ENCODE assay signal across 7 mouse cellular contexts in genomic region chr4:119108495-119109408, GRCm38 (mm10). TPM values are rescaled to one million over a fixed set of nuclear protein-coding genes. Genes with fewer than 3 reads are reported as not detected.
DNase-seq lines count a peak whose midpoint lies in the region; ATAC-seq lines count a peak whose summit lies in the region.

Gene Slc2a1, plus strand, starts transcription at chr4:119108711.

- intact Hi-C loops in left cerebral cortex, postnatal 36 days (cut with DNase I) = loop anchor here (5.0 kb wide), 1 partner anchor 101 kb away; no protein-coding TSS in a partner anchor

- no peaks in the 10 kb centered on the region for H3K9me3 ChIP-seq in intestine, embryonic 16.5 days (ENCODE audit: control insufficient read depth, low read length)
- H3K9me3 ChIP-seq in midbrain, embryonic 11.5 days (ENCODE audit: control insufficient read depth, low read length) = no peaks in the 10 kb centered on the region

- peak within 1 kb of the TSS; percentile 100 for H3K27ac ChIP-seq in intestine, embryonic 16.5 days (ENCODE audit: low read length)
- H3K27ac ChIP-seq in midbrain, embryonic 11.5 days (ENCODE audit: low read depth, low read length) = peak within 1 kb of the TSS; percentile 93

- peak within 1 kb of the TSS; percentile 95 for H3K9ac ChIP-seq in intestine, embryonic 16.5 days (ENCODE audit: low read depth, low read length)
- H3K9ac ChIP-seq in midbrain, embryonic 11.5 days (ENCODE audit: low read length) = peak within 1 kb of the TSS; percentile 84

- WGBS in intestine, embryonic 16.5 days = under 1% methylated on average over 88 of the region's 88 CpGs
- under 1% methylated on average over 83 of the region's 88 CpGs for WGBS in midbrain, embryonic 11.5 days

- peaks cover 54% of the 10 kb centered on the region for H3K4me1 ChIP-seq in intestine, embryonic 16.5 days (ENCODE audit: control insufficient read depth, insufficient read depth, low read length)
- H3K4me1 ChIP-seq in midbrain, embryonic 11.5 days (ENCODE audit: control insufficient read depth, insufficient read depth, low read length) = peaks cover 40% of the 10 kb centered on the region

- ATAC-seq in intestine, embryonic 16.5 days = peak; percentile 89
- ATAC-seq in midbrain, embryonic 11.5 days (ENCODE audit: low FRiP score) = peak; percentile 96

- H3K36me3 ChIP-seq in intestine, embryonic 16.5 days (ENCODE audit: control insufficient read depth, insufficient read depth, low read length) = no peaks in the 10 kb centered on the region
- H3K36me3 ChIP-seq in midbrain, embryonic 11.5 days (ENCODE audit: control insufficient read depth, insufficient read depth, low read length) = no peaks in the 10 kb centered on the region

- peak; percentile 95 to 97 for DNase-seq in adrenal gland, adult (ENCODE audit: inconsistent age in 2 of 2, low spot score in 1 of 2)
- peak; percentile 95 for DNase-seq in embryo, embryonic 10 days (ENCODE audit: low spot score)
- peak; percentile 73 to 85 for DNase-seq in gastrocnemius, postnatal 4 days (ENCODE audit: low spot score in 2 of 2)
- peak; percentile 87 to 91 for DNase-seq in left cerebral cortex, postnatal 36 days (ENCODE audit: low spot score in 2 of 2)
- DNase-seq in midbrain, embryonic 11.5 days (ENCODE audit: low spot score, missing footprints) = peak; percentile 99
- peak; percentile 89 for DNase-seq in skeletal muscle tissue, adult 2 months (ENCODE audit: low read depth, low spot score)

- H3K27me3 ChIP-seq in intestine, embryonic 16.5 days (replicated peaks; ENCODE audit: control insufficient read depth, insufficient read depth, low read length) = no peaks in the 10 kb centered on the region
- H3K27me3 ChIP-seq in midbrain, embryonic 11.5 days (ENCODE audit: control insufficient read depth, insufficient read depth, low read length) = no peaks in the 10 kb centered on the region

- peak within 1 kb of the TSS; percentile 74 for H3K4me2 ChIP-seq in intestine, embryonic 16.5 days (ENCODE audit: low read depth, low read length)
- H3K4me2 ChIP-seq in midbrain, embryonic 11.5 days = peak within 1 kb of the TSS; percentile 71

- peak within 1 kb of the TSS; percentile 82 for H3K4me3 ChIP-seq in intestine, embryonic 16.5 days (ENCODE audit: low read length)
- H3K4me3 ChIP-seq in midbrain, embryonic 11.5 days (ENCODE audit: low read depth, low read length) = peak within 1 kb of the TSS; percentile 63

RNA-seq across cellular contexts. Expression of gene Slc2a1, which starts in this region (rescaled TPM):
- total RNA-seq in gastrocnemius, postnatal 4 days (2021) = 1 to 10 TPM; 5.8 to 7.0 TPM
- polyA plus RNA-seq in intestine, embryonic 16.5 days (2015; fragmentation: Nextera tagmentation; extraction: Ambion mirVana) = 149 and 156 TPM in 2 replicates
- 100 to 1,000 TPM; 107 to 126 TPM for total RNA-seq in left cerebral cortex, postnatal 36 days (2021)
- 152 and 158 TPM in 2 replicates for polyA plus RNA-seq in midbrain, embryonic 11.5 days (2014; fragmentation: Nextera tagmentation; extraction: Ambion mirVana)

Comparison
In these comparisons a context has a peak if more than half of its experiments do, and no peak if none do; other contexts are left out.
1. Peak in every context shown above with its lines: DNase-seq, ATAC-seq, H3K4me3 ChIP-seq and H3K27ac ChIP-seq.
2. RNA of gene Slc2a1 (total RNA-seq): 107 to 126 TPM in left cerebral cortex, postnatal 36 days; 5.8 to 7.0 TPM in gastrocnemius, postnatal 4 days; every median in the first group is over 10 times any median in the second.